Mouse (Mus musculus) ES-Bruce4 (cell line): ENCODE measurements around the gene Rad9a.

ENCODE experiments used
- EP300 ChIP-seq: IDR thresholded peaks from 2 replicates; pipeline ENCODE4 v1.6.1; 2011; ENCODE audit warnings: low read depth, low read length; ENCODE audit not compliant: insufficient read depth
- POLR2A ChIP-seq: IDR thresholded peaks from one replicate; pipeline ENCODE4 v1.8.1; 2011; ENCODE audit warnings: low read length; ENCODE audit not compliant: insufficient read depth

DNA sequence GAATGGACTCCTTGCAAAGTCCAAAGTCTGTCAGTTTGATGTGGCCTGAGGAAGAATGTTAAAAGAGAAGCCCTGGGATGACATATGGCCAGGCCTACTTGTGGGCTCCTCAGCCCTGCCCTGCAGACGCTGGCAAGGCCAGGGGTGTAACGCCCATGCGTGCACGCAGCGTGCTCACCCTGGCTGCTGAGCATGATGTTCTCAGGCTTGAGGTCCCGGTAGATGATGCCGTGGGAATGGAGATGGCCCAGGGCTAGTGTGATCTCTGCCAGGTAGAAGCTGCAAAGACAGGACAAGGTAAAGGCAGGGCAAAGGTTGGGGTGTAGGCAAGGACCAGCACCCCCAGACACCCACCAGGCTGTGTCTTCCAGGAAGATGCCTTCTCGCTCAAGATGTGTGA, 42.4 kb downstream of the Rad9a start:
- no peak for TF ChIP-seq EP300
- TF ChIP-seq POLR2A: no peak
